Mouse (Mus musculus): ENCODE measurements around the gene Usp19. TPM values are rescaled to one million over a fixed set of nuclear protein-coding genes. Genes with fewer than 3 reads are reported as not detected.

Gene Usp19
- polyA plus RNA-seq, 1 experiment = 133 TPM

DNA sequence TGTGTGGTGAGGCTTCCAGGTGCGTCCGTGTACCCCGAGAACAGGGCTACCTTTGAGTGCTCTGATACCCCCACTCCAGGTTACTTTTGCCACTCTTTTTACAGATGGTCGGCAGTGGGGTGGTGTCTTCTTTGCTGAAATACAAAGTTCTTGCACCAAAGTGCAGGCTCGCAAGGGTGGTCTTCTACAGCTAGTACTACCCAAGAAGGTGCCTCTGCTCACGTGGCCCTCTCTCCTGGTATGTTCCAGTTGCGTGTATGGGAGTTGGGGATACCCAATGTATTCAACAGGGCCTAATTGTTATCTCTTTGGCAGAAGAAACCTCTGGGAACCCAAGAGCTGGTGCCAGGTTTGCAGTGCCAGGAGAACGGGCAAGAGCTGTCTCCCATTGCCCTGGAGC is 2.8 kb downstream of the Usp19 start:
- no peak overlapping the region for H3K4me3 ChIP-seq (ENCODE audit: extremely low read depth, insufficient read depth, insufficient read length)
- 96% methylated on average over 8 of the region's 8 CpGs for WGBS
- H3K36me3 ChIP-seq (ENCODE audit: control insufficient read depth, insufficient read depth, low read length) = peaks cover 50% of the 10 kb centered on the region

DNA sequence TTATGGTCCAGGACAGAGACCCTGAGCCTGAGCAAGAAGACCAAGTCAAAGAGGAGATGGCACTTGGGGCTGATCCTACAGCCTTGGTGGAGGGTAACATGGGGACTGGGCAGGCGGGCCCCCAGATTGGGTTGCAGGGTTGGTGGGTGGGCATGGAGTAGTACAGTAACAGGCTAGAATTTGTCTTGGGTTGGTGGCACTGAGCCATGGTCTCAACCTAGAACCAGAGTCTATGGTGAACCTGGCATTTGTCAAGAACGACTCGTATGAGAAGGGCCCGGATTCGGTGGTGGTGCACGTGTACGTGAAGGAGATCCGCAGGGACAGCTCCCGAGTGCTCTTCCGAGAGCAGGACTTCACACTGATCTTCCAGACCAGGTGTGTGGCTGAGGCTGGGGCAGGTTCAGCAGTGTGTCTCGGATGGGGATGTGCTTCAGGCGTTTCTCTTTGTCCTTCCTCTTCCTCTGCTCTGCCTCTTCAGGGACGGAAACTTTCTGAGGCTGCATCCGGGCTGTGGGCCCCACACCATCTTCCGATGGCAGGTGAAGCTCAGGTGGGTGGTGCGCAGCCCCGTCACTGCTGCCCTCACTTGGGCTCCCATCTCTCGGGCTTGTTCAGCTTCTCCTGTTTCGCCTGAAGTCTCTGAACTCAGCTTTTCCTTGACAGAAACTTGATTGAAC is 3.9 kb downstream of the Usp19 start:
- 95% methylated on average over 19 of the region's 19 CpGs for WGBS
- peaks cover 60% of the 10 kb centered on the region for H3K36me3 ChIP-seq (ENCODE audit: control insufficient read depth, insufficient read depth, low read length)

More for the DNA sequence above, 2.8 kb downstream of the Usp19 start:
- H3K27me3 ChIP-seq (ENCODE audit: control insufficient read depth, insufficient read depth, low read length) = no peaks in the 10 kb centered on the region
- TF ChIP-seq CTCF (IDR thresholded peaks at IDR 0.05; ENCODE audit: extremely low read depth, insufficient read depth, insufficient read length, insufficient replicate concordance) (no peak), POLR2A (IDR thresholded peaks at IDR 0.05; ENCODE audit: low read depth, low read length) (no peak)
- no peak for DNase-seq (ENCODE audit: low read depth in 1 of 2, low spot score in 2 of 2)
- no peak overlapping the region for H3K27ac ChIP-seq (ENCODE audit: insufficient read depth, low read length)
- peaks cover 12% of the 10 kb centered on the region; the same call in 1 of the 2 replicates for H3K4me1 ChIP-seq (ENCODE audit: control insufficient read depth, insufficient read depth, insufficient read length)

DNA sequence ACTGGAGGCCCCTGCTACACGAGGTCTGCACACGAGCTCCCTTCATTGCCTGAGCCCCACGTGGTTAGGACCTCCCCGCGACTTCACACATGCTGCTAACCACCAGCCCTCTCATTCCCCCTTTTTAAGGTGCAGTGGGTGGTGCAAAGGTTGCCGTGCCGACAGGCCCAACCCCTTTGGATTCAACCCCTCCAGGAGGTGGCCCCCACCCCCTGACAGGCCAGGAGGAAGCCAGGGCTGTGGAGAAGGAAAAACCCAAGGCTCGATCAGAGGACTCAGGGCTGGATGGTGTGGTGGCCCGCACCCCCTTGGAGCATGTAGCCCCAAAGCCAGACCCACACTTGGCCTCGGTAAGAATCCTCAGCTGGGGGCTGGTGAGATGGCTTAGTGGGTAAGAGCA is 4.5 kb downstream of the Usp19 start:
- WGBS = 81% methylated on average over 10 of the region's 10 CpGs
- no peak for TF ChIP-seq POLR2A (IDR thresholded peaks at IDR 0.05; ENCODE audit: low read depth, low read length)
- TF ChIP-seq CTCF (IDR thresholded peaks at IDR 0.05; ENCODE audit: extremely low read depth, insufficient read depth, insufficient read length, insufficient replicate concordance) = no peak
- no peak for DNase-seq (ENCODE audit: low read depth in 1 of 2, low spot score in 2 of 2)
- Histone ChIP-seq H3K27me3 (ENCODE audit: control insufficient read depth, insufficient read depth, low read length) (no peaks in the 10 kb centered on the region), H3K4me3 (ENCODE audit: extremely low read depth, insufficient read depth, insufficient read length) (no peak overlapping the region), H3K36me3 (ENCODE audit: control insufficient read depth, insufficient read depth, low read length) (peaks cover 66% of the 10 kb centered on the region), H3K4me1 (ENCODE audit: control insufficient read depth, insufficient read depth, insufficient read length) (peaks cover 11% of the 10 kb centered on the region; the same call in 1 of the 2 replicates), H3K27ac (ENCODE audit: insufficient read depth, low read length) (no peak overlapping the region)

More for the DNA sequence above, 3.9 kb downstream of the Usp19 start:
- TF ChIP-seq CTCF (IDR thresholded peaks at IDR 0.05; ENCODE audit: extremely low read depth, insufficient read depth, insufficient read length, insufficient replicate concordance) = no peak
- no peak for TF ChIP-seq POLR2A (IDR thresholded peaks at IDR 0.05; ENCODE audit: low read depth, low read length)
- Histone ChIP-seq H3K27me3 (ENCODE audit: control insufficient read depth, insufficient read depth, low read length) (no peaks in the 10 kb centered on the region), H3K27ac (ENCODE audit: insufficient read depth, low read length) (no peak overlapping the region), H3K4me1 (ENCODE audit: control insufficient read depth, insufficient read depth, insufficient read length) (peaks cover 12% of the 10 kb centered on the region; the same call in 1 of the 2 replicates), H3K4me3 (ENCODE audit: extremely low read depth, insufficient read depth, insufficient read length) (no peak overlapping the region)
- no peak for DNase-seq (ENCODE audit: low read depth in 1 of 2, low spot score in 2 of 2)

DNA sequence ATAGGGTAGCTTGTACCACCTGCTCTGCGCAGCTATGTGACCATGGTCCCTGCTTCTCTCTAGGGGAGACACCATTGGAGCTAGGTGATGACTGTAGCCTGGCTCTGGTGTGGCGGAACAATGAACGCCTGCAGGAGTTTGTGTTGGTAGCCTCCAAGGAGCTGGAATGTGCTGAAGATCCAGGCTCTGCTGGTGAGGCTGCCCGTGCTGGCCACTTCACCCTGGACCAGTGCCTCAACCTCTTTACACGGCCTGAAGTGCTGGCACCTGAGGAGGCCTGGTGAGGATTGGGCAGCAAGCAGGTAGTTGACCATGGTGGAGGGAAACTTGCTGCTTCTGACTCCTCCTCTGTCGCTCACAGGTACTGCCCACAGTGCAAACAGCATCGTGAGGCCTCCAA is 8.8 kb downstream of the Usp19 start:
- no peak for TF ChIP-seq POLR2A (IDR thresholded peaks at IDR 0.05; ENCODE audit: low read depth, low read length)
- no peak for TF ChIP-seq CTCF (IDR thresholded peaks at IDR 0.05; ENCODE audit: extremely low read depth, insufficient read depth, insufficient read length, insufficient replicate concordance)
- no peak overlapping the region for H3K27ac ChIP-seq (ENCODE audit: insufficient read depth, low read length)
- no peak overlapping the region for H3K4me3 ChIP-seq (ENCODE audit: extremely low read depth, insufficient read depth, insufficient read length)
- DNase-seq (ENCODE audit: low read depth in 1 of 2, low spot score in 2 of 2) = no peak
- WGBS = 97% methylated on average over 7 of the region's 7 CpGs
- H3K27me3 ChIP-seq (ENCODE audit: control insufficient read depth, insufficient read depth, low read length) = no peaks in the 10 kb centered on the region
- no peaks in the 10 kb centered on the region for H3K4me1 ChIP-seq (ENCODE audit: control insufficient read depth, insufficient read depth, insufficient read length)
- H3K36me3 ChIP-seq (ENCODE audit: control insufficient read depth, insufficient read depth, low read length) = peaks cover 78% of the 10 kb centered on the region

DNA sequence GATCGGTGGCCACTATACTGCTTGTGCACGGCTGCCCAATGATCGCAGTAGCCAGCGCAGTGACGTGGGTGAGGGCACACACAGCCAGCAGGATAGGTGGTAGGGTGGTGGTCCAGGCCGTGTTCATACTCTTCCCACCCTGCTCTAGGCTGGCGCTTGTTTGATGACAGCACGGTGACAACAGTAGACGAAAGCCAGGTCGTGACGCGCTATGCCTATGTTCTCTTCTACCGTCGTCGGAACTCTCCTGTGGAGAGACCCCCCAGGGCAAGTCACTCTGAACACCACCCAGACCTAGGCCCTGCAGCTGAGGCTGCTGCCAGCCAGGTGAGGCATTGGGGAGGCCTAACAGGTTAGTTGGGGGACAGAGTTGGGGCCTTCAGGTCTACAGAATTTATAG is 9.5 kb downstream of the Usp19 start:
- Histone ChIP-seq H3K27me3 (ENCODE audit: control insufficient read depth, insufficient read depth, low read length) (no peaks in the 10 kb centered on the region), H3K4me1 (ENCODE audit: control insufficient read depth, insufficient read depth, insufficient read length) (no peaks in the 10 kb centered on the region), H3K27ac (ENCODE audit: insufficient read depth, low read length) (no peak overlapping the region), H3K36me3 (ENCODE audit: control insufficient read depth, insufficient read depth, low read length) (peaks cover 71% of the 10 kb centered on the region), H3K4me3 (ENCODE audit: extremely low read depth, insufficient read depth, insufficient read length) (no peak overlapping the region)
- no peak for TF ChIP-seq POLR2A (IDR thresholded peaks at IDR 0.05; ENCODE audit: low read depth, low read length)
- no peak for TF ChIP-seq CTCF (IDR thresholded peaks at IDR 0.05; ENCODE audit: extremely low read depth, insufficient read depth, insufficient read length, insufficient replicate concordance)
- WGBS = 97% methylated on average over 15 of the region's 15 CpGs
- DNase-seq (ENCODE audit: low read depth in 1 of 2, low spot score in 2 of 2) = no peak

DNA sequence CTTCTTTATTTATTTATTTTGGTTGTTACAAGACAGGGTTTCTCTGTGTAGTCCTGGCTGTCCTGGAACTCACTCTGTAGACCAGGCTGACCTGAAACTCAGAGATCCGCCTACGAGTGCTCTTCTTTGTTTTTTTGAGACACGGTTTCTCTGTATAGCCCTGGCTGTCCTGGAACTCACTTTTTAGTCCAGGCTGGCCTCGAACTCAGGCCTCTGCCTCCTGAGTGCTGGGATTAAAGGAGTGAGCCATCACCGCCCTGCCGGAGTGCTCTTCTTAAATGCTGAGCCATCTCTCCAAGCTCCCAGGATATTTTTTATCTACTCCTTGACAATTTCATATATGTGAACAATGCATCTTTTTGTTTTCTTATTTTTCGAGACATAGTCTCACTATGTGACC is 16.5 kb downstream of the Usp19 start:
- Histone ChIP-seq H3K4me3 (ENCODE audit: extremely low read depth, insufficient read depth, insufficient read length) (no peak overlapping the region), H3K27ac (ENCODE audit: insufficient read depth, low read length) (no peak overlapping the region), H3K27me3 (ENCODE audit: control insufficient read depth, insufficient read depth, low read length) (no peaks in the 10 kb centered on the region), H3K4me1 (ENCODE audit: control insufficient read depth, insufficient read depth, insufficient read length) (peaks cover 9% of the 10 kb centered on the region; the same call in 1 of the 2 replicates), H3K36me3 (ENCODE audit: control insufficient read depth, insufficient read depth, low read length) (peaks cover 17% of the 10 kb centered on the region)
- whole genome bisulfite sequencing = 91% methylated on average over 7 of the region's 7 CpGs
- no peak for TF ChIP-seq CTCF (IDR thresholded peaks at IDR 0.05; ENCODE audit: extremely low read depth, insufficient read depth, insufficient read length, insufficient replicate concordance)
- no peak for DNase-seq (ENCODE audit: low read depth in 1 of 2, low spot score in 2 of 2)

Data from spleen, adult 2 months (tissue).